ENCODE assay signal across 15 mouse cellular contexts in genomic region chr17:86410496-86410895, GRCm38 (mm10).
DNase-seq lines count a peak whose midpoint lies in the region; ATAC-seq and TF ChIP-seq lines count a peak whose summit lies in the region.
"Had no signal": no experiment of that assay in that cellular context is flagged by ENCODE, and none has a peak within 500 bp of the region (broad histone marks: within the 10 kb centered on the region; RNA-seq: fewer than 3 reads in every experiment).

No protein-coding gene starts in this region.

- no peaks in the 10 kb centered on the region for H3K36me3 ChIP-seq in lung, embryonic 16.5 days (ENCODE audit: control insufficient read depth, insufficient read depth, low read length)
- no peaks in the 10 kb centered on the region for H3K36me3 ChIP-seq in hindbrain, embryonic 14.5 days (replicated peaks; ENCODE audit: control insufficient read depth, insufficient read depth)
- no peaks in the 10 kb centered on the region for H3K36me3 ChIP-seq in midbrain, embryonic 13.5 days

- H3K27me3 ChIP-seq in lung, embryonic 16.5 days (ENCODE audit: control insufficient read depth, insufficient read depth, low read depth, low read length), result no peaks in the 10 kb centered on the region
- no peaks in the 10 kb centered on the region for H3K27me3 ChIP-seq in hindbrain, embryonic 14.5 days (ENCODE audit: control insufficient read depth, insufficient read depth, low read length)
- peaks cover 21% of the 10 kb centered on the region for H3K27me3 ChIP-seq in midbrain, embryonic 13.5 days

- H3K9me3 ChIP-seq in lung, embryonic 16.5 days (ENCODE audit: control insufficient read depth, low read length), result no peaks in the 10 kb centered on the region
- no peaks in the 10 kb centered on the region for H3K9me3 ChIP-seq in hindbrain, embryonic 14.5 days (ENCODE audit: control insufficient read depth, low read length)
- no peaks in the 10 kb centered on the region for H3K9me3 ChIP-seq in midbrain, embryonic 13.5 days

- H3K4me1 ChIP-seq in lung, embryonic 16.5 days (replicated peaks; ENCODE audit: control insufficient read depth, insufficient read depth, low read length), result peaks cover 28% of the 10 kb centered on the region
- peaks cover 4% of the 10 kb centered on the region; the same call in 1 of the 2 replicates for H3K4me1 ChIP-seq in lung, adult 2 months (ENCODE audit: control insufficient read depth, insufficient read depth, low read length)
- peaks cover 27% of the 10 kb centered on the region for H3K4me1 ChIP-seq in hindbrain, embryonic 14.5 days (replicated peaks; ENCODE audit: control insufficient read depth, insufficient read depth, low read length)
- H3K4me1 ChIP-seq in midbrain, embryonic 13.5 days (replicated peaks), result peaks cover 34% of the 10 kb centered on the region

- no peak for TF ChIP-seq POLR2A in lung, adult 2 months (IDR thresholded peaks at IDR 0.05; ENCODE audit: borderline replicate concordance, extremely low read depth, low read depth, low read length)

- TF ChIP-seq CTCF in lung, adult 2 months (IDR thresholded peaks at IDR 0.05; ENCODE audit: insufficient read depth, low read length), result no peak

- H3K9ac ChIP-seq in lung, embryonic 16.5 days (ENCODE audit: low read length), result no peak overlapping the region
- H3K9ac ChIP-seq in hindbrain, embryonic 14.5 days, result no peak overlapping the region
- H3K9ac ChIP-seq in midbrain, embryonic 13.5 days (replicated peaks), result no peak overlapping the region
- H3K9ac ChIP-seq: liver, embryonic 14.5 days had no signal

- WGBS in lung, embryonic 16.5 days, result 69% methylated on average over 12 of the region's 12 CpGs
- 77% methylated on average over 12 of the region's 12 CpGs for WGBS in lung, adult 2 months
- WGBS in hindbrain, embryonic 14.5 days, result 28% methylated on average over 12 of the region's 12 CpGs
- WGBS in midbrain, embryonic 13.5 days, result 31% methylated on average over 12 of the region's 12 CpGs

- H3K4me3 ChIP-seq in lung, embryonic 16.5 days (ENCODE audit: low read length), result no peak overlapping the region
- H3K4me3 ChIP-seq in lung, adult 2 months (replicated peaks; ENCODE audit: extremely low read depth, low read depth, low read length), result no peak overlapping the region
- no peak overlapping the region for H3K4me3 ChIP-seq in hindbrain, embryonic 14.5 days (replicated peaks; ENCODE audit: low read length)
- no peak overlapping the region for H3K4me3 ChIP-seq in midbrain, embryonic 13.5 days (replicated peaks)

- no peak overlapping the region for H3K27ac ChIP-seq in lung, embryonic 16.5 days (ENCODE audit: low read length)
- H3K27ac ChIP-seq in hindbrain, embryonic 14.5 days, result peak overlapping the region; percentile 54; the same call in 1 of the 2 replicates
- 0 out of 2 replicates have a peak overlapping the region, but pooled peaks have one; percentile 19 for H3K27ac ChIP-seq in midbrain, embryonic 13.5 days
- H3K27ac ChIP-seq: liver, embryonic 14.5 days had no signal

- ATAC-seq in lung, embryonic 16.5 days (ENCODE audit: low read depth), result peak; percentile 50; the same call in 1 of the 2 replicates
- ATAC-seq in hindbrain, embryonic 14.5 days (ENCODE audit: low FRiP score), result peak; percentile 62; the same call in 1 of the 2 replicates
- ATAC-seq in midbrain, embryonic 13.5 days, result peak; percentile 58
- ATAC-seq in cerebellum, adult (ENCODE audit: insufficient number of reproducible peaks, low FRiP score, low TSS enrichment), result no peak
- ATAC-seq: intestine, embryonic 16.5 days had no signal

- H3K4me2 ChIP-seq in lung, embryonic 16.5 days (ENCODE audit: low read depth, low read length), result no peak overlapping the region
- H3K4me2 ChIP-seq in hindbrain, embryonic 14.5 days (replicated peaks), result 0 out of 2 replicates have a peak overlapping the region, but pooled peaks have one; percentile 15
- H3K4me2 ChIP-seq in midbrain, embryonic 13.5 days (replicated peaks), result peak overlapping the region; percentile 7; the same call in 1 of the 2 replicates

- DNase-seq in lung, adult 2 months, result no peak
- no peak for DNase-seq in hindbrain, embryonic 14.5 days (ENCODE audit: low spot score)
- no peak for DNase-seq in gastrocnemius, adult 18-20 months (ENCODE audit: low spot score)
- DNase-seq in spleen, postnatal 10 days (ENCODE audit: low spot score in 2 of 2), result no peak
- DNase-seq: cerebellum, adult 11-12 months; heart, adult 11 months; heart, postnatal 10 days; kidney, postnatal 14 days; right cerebral cortex, adult 18-20 months; thymus, adult 18-20 months had no signal
